Mouse (Mus musculus): ENCODE data around the gene Celsr1.

- TF ChIP-seq CTCF (IDR thresholded peaks at IDR 0.05; ENCODE audit: borderline replicate concordance, insufficient read depth, low read depth, low read length) (no peak), POLR2A (IDR thresholded peaks at IDR 0.05; ENCODE audit: borderline replicate concordance, insufficient read depth, low read length) (no peak)
These were observed 29.5 kb downstream of the Celsr1 start for GRCm38 (mm10) chr15:86004048-86004447.
